8 mouse cellular contexts compared by ENCODE assay signal in the genomic region with DNA sequence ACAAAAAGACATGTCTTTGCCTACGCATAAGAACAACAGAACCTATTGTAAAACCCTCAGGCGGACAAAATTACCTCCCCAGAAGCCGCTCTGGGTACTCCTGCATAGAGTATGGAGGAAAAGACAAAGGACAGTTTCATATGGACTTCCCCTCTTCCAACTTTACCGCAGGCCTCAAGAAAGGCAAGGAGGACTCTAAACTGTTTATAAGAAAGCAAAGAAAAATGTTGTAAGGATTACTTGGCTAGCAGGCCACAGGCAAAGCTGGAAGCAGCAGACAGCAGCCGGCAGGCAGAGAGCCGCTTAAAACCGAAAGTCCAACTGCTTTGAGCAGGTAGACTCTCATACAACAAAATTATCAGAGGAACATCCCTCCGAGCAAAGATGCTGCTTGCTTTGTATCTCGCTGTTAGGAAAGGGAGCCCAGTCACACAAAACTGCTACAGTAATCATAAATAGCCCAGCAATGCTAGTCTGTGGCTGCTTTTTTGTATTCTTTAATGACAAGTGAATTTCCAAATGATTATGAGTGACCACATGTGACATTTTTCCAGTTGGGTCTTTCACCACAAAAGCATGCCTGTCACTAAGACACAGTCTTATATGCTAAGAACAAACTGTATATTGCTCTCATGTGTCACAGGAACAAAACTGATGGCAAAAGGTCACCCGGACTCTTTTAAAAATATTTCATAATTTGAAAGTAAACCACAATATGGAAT. TPM values are rescaled to one million over a fixed set of nuclear protein-coding genes. Genes with fewer than 3 reads are reported as not detected.
DNase-seq lines count a peak whose midpoint lies in the region; ATAC-seq lines count a peak whose summit lies in the region.

No protein-coding gene starts in this region.

- H3K4me1 ChIP-seq in limb, embryonic 11.5 days (ENCODE audit: control insufficient read depth, insufficient read depth, low read length) = peaks cover 11% of the 10 kb centered on the region
- H3K4me1 ChIP-seq in limb, embryonic 10.5 days = peaks cover 46% of the 10 kb centered on the region
- H3K4me1 ChIP-seq in neural tube, embryonic 12.5 days = peaks cover 20% of the 10 kb centered on the region

- H3K4me2 ChIP-seq in limb, embryonic 11.5 days (ENCODE audit: low read depth, severe bottlenecking) = no peak overlapping the region
- peak overlapping the region; percentile 71 for H3K4me2 ChIP-seq in neural tube, embryonic 12.5 days (replicated peaks)

- 0 out of 2 replicates have a peak, but pooled peaks cover 3% of the 10 kb centered on the region for H3K27me3 ChIP-seq in limb, embryonic 11.5 days (ENCODE audit: control insufficient read depth, insufficient read depth, low read length)
- H3K27me3 ChIP-seq in limb, embryonic 10.5 days (ENCODE audit: low read depth, poor library complexity, severe bottlenecking) = peaks cover 37% of the 10 kb centered on the region
- H3K27me3 ChIP-seq in neural tube, embryonic 12.5 days (replicated peaks) = peaks cover 26% of the 10 kb centered on the region; the same call in 1 of the 2 replicates

- H3K4me3 ChIP-seq in limb, embryonic 11.5 days (ENCODE audit: low read depth, low read length) = no peak overlapping the region
- H3K4me3 ChIP-seq in limb, embryonic 10.5 days = no peak overlapping the region
- no peak overlapping the region for H3K4me3 ChIP-seq in neural tube, embryonic 12.5 days

- DNase-seq in limb, embryonic 11.5 days (ENCODE audit: low spot score) = peak; percentile 29
- DNase-seq in limb, embryonic 10.5 days (ENCODE audit: low spot score) = no peak
- peak; percentile 30 for DNase-seq in brain, adult 2 months (ENCODE audit: low read depth, low spot score)
- peak; percentile 76 for DNase-seq in induced T-regulatory cell, adult 2 months (ENCODE audit: low read depth)
- no peak for DNase-seq in adrenal gland, postnatal 36 days
- no peak for DNase-seq in spleen, postnatal 14 days (ENCODE audit: low spot score in 2 of 2)
- DNase-seq in gastrocnemius, postnatal 36 days = no peak

- no peaks in the 10 kb centered on the region for H3K36me3 ChIP-seq in limb, embryonic 11.5 days (ENCODE audit: control insufficient read depth, insufficient read depth, low read length)
- H3K36me3 ChIP-seq in limb, embryonic 10.5 days = no peaks in the 10 kb centered on the region
- no peaks in the 10 kb centered on the region for H3K36me3 ChIP-seq in neural tube, embryonic 12.5 days

- ATAC-seq in limb, embryonic 11.5 days (ENCODE audit: insufficient number of reproducible peaks, low FRiP score, low TSS enrichment, low read depth) = no peak
- no peak for ATAC-seq in neural tube, embryonic 12.5 days (ENCODE audit: low FRiP score, low read depth)

- H3K9me3 ChIP-seq in limb, embryonic 11.5 days (ENCODE audit: control insufficient read depth, low read length) = no peaks in the 10 kb centered on the region
- H3K9me3 ChIP-seq in limb, embryonic 10.5 days (replicated peaks) = no peaks in the 10 kb centered on the region
- no peaks in the 10 kb centered on the region for H3K9me3 ChIP-seq in neural tube, embryonic 12.5 days

- no peak overlapping the region for H3K9ac ChIP-seq in limb, embryonic 11.5 days (ENCODE audit: low read length)
- no peak overlapping the region for H3K9ac ChIP-seq in neural tube, embryonic 12.5 days

- H3K27ac ChIP-seq in limb, embryonic 11.5 days (replicated peaks; ENCODE audit: low read depth, low read length) = no peak overlapping the region
- H3K27ac ChIP-seq in limb, embryonic 10.5 days = no peak overlapping the region
- no peak overlapping the region for H3K27ac ChIP-seq in neural tube, embryonic 12.5 days

- intact Hi-C loops in gastrocnemius, postnatal 36 days (cut with DNase I) = loop anchor here (5.0 kb wide), 2 partner anchors 124 to 151 kb away; a partner anchor contains a TSS

- WGBS in limb, embryonic 11.5 days = 58% methylated on average over 10 of the region's 10 CpGs
- WGBS in limb, embryonic 10.5 days = 65% methylated on average over 10 of the region's 10 CpGs
- 32% methylated on average over 10 of the region's 10 CpGs for WGBS in neural tube, embryonic 12.5 days

RNA-seq across cellular contexts. Expression of a gene that starts 57.7 kb away (rescaled TPM):
- polyA plus RNA-seq in limb, embryonic 11.5 days (2014; fragmentation: Nextera tagmentation; extraction: Ambion mirVana) = 13.4 and 13.6 TPM in 2 replicates
- polyA plus RNA-seq in limb, embryonic 10.5 days (2016; fragmentation: Nextera tagmentation; extraction: Ambion mirVana) = 11.5 and 11.9 TPM in 2 replicates
- 12.4 and 14.4 TPM in 2 replicates for polyA plus RNA-seq in neural tube, embryonic 12.5 days (2016; fragmentation: Nextera tagmentation; extraction: Ambion mirVana)
- 10 to 100 TPM in 1 of 2 experiments, 1 to 10 TPM in 1; 9.9 to 18.3 TPM for total RNA-seq in adrenal gland, postnatal 36 days (2021)
- total RNA-seq in gastrocnemius, postnatal 36 days (2021) = 10 to 100 TPM in 1 of 2 experiments, 1 to 10 TPM in 1; 8.3 to 11.1 TPM

Comparison
In these comparisons a context has a peak if more than half of its experiments do, and no peak if none do; other contexts are left out.
1. DNase-seq: peak in limb, embryonic 11.5 days (single experiment), brain, adult 2 months (single experiment) and induced T-regulatory cell, adult 2 months (single experiment); none in limb, embryonic 10.5 days (single experiment), adrenal gland, postnatal 36 days (0 of 2), spleen, postnatal 14 days (0 of 2) and gastrocnemius, postnatal 36 days (0 of 2).